Mouse (Mus musculus): Measurements from ENCODE around the gene Dpep1. TPM values are rescaled to one million over a fixed set of nuclear protein-coding genes. Genes with fewer than 3 reads are reported as not detected.

Gene Dpep1
- total RNA-seq, 2 experiments from 2014 or later = not detected

DNA sequence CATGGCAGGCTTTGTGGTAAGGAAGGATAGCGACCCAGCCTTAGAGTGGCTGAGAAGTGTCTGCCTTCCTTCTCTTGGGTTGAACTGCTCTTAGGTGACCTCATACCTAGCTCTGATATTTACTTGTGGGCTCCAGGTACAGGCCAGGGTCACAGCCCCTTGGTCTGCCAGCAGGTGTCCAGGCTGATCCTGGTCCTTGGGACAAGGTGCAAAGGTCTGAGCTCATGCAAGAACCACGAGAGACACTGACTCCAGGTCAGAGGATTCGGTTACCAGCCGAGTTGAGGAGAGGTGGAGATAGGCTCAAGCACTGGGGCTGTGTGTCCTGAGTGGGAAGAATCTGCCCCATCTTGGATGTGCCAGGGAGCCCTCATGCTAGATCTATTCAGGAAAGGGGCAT lies 58.3 kb downstream of the Dpep1 start:
- no peak for ATAC-seq (replicated peaks; ENCODE audit: poor library complexity, severe bottlenecking)

DNA sequence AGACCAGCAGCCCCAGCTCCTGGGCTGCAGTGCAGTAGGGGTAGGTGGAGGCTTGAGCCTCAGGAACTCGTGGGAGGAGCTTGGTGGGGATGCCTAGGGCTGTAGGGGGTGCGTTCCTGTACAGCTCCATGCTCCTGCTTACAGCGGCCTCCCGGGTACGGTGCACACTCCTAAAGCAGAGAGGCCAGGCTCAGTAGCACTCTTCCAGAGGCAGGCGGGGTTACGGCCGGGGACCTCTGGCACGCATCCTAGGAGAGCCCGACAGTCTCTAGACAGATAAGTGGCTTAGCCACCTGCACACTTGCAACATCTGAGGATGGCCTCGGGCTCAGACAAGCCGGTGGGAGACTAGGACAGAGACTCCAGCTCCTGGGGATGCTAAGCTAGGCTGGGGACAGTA lies 59.5 kb downstream of the Dpep1 start:
- no peak for ATAC-seq (replicated peaks; ENCODE audit: poor library complexity, severe bottlenecking)

DNA sequence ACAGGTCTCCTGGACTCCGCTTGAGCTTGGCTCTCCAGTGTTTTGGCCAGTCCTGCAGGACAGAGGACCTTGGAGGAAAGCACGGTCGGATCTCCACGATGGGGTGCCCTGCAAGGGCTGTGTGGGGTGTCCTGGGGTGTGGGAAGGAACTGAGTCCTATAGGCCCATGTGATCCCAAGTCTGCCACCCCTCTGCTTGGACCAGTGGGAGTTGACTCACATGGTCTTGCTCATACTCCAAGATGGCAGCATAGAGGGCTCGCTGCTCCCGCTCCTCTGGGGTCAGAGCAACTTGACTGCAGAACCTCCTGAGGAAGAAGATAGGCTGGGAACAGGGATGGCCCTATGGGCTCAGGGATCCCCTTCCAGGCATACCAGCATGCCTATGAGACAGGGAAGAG lies 61.7 kb downstream of the Dpep1 start:
- ATAC-seq (replicated peaks; ENCODE audit: poor library complexity, severe bottlenecking) = no peak

DNA sequence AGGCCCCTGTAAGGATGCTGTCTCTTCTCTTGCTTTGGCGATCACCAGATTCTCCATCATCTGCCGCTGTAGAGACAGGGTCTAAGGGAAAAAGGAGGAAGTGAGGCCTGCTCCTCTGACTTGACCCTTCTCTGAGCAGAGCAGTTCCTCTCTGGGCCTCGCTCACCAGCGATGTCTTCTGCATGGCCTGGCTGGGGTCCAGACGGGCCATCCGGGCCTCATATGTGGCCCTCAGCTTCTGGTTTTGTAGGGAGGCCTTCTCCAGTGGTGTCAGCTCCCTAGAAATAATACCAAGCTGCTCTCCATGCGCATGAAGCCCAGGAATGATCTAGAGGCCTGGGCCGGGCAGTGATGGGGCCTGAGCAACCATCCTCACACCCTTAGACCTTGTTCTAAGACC lies 62.6 kb downstream of the Dpep1 start:
- ATAC-seq (replicated peaks; ENCODE audit: poor library complexity, severe bottlenecking) = peak; percentile 75

DNA sequence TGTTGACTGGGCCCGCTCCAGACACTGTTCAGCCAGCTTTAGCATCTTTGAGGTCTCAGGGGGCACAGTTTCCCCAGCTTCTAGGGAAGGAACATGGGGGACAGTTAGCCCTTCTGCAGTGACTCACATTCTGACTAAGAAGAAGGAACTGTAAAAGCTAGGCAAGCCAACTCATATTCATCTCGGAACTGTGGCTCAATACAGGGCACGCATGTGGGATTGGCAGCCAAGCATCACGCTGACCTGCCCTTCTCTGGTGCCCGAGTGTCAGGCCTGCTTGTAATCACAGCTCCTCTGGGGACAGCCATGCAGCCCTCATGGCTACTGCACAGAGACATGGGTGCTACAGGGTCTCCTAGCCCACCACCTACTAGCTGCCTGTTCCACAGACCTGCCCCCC lies 64.9 kb downstream of the Dpep1 start:
- no peak for ATAC-seq (replicated peaks; ENCODE audit: poor library complexity, severe bottlenecking)

Other genes starting within 250 kb of the Dpep1 start
- 86.3 and 104 TPM in 2 replicates for gene Ankrd11, start 144.0 kb upstream of the Dpep1 start, total RNA-seq (2014; fragmentation: Nextera tagmentation)
- 63.3 and 63.9 TPM in 2 replicates for gene Ankrd11, start 144.0 kb upstream of the Dpep1 start, total RNA-seq (2017)
- 29.5 and 40.3 TPM in 2 replicates for gene Spg7, start 123.3 kb upstream of the Dpep1 start, total RNA-seq (2014; fragmentation: Nextera tagmentation)
- 47.3 and 65.5 TPM in 2 replicates for gene Spg7, start 123.3 kb upstream of the Dpep1 start, total RNA-seq (2017)
- gene Rpl13, start 83.9 kb upstream of the Dpep1 start, total RNA-seq (2014; fragmentation: Nextera tagmentation) = 1,716 and 2,163 TPM in 2 replicates
- 2,167 and 2,701 TPM in 2 replicates for gene Rpl13, start 83.9 kb upstream of the Dpep1 start, total RNA-seq (2017)
- gene Cpne7, start 68.9 kb upstream of the Dpep1 start, total RNA-seq (2014; fragmentation: Nextera tagmentation) = not detected in 2 replicates
- not detected in 2 replicates for gene Cpne7, start 68.9 kb upstream of the Dpep1 start, total RNA-seq (2017)
- not detected in 2 replicates for gene Sult5a1, start 27.9 kb upstream of the Dpep1 start, total RNA-seq (2014; fragmentation: Nextera tagmentation)
- gene Sult5a1, start 27.9 kb upstream of the Dpep1 start, total RNA-seq (2017) = not detected in 2 replicates
- 22.6 and 37.6 TPM in 2 replicates for gene Chmp1a, start 26.5 kb downstream of the Dpep1 start, total RNA-seq (2014; fragmentation: Nextera tagmentation)
- gene Chmp1a, start 26.5 kb downstream of the Dpep1 start, total RNA-seq (2017) = 28.3 and 35.4 TPM in 2 replicates
- gene Spata33, start 26.6 kb downstream of the Dpep1 start, total RNA-seq (2014; fragmentation: Nextera tagmentation) = 0.51 and 0.80 TPM in 2 replicates
- gene Spata33, start 26.6 kb downstream of the Dpep1 start, total RNA-seq (2017) = 0.36 and 0.39 TPM in 2 replicates
- gene Cdk10, start 38.6 kb downstream of the Dpep1 start, total RNA-seq (2014; fragmentation: Nextera tagmentation) = 26.7 and 54.5 TPM in 2 replicates
- 39.4 and 39.9 TPM in 2 replicates for gene Cdk10, start 38.6 kb downstream of the Dpep1 start, total RNA-seq (2017)
- gene Spata2l, start 50.0 kb downstream of the Dpep1 start, total RNA-seq (2014; fragmentation: Nextera tagmentation) = 1.5 and 3.9 TPM in 2 replicates
- gene Spata2l, start 50.0 kb downstream of the Dpep1 start, total RNA-seq (2017) = 1.0 and 4.3 TPM in 2 replicates
- 10.7 and 13.9 TPM in 2 replicates for gene Zfp276, start 68.0 kb downstream of the Dpep1 start, total RNA-seq (2014; fragmentation: Nextera tagmentation)
- 7.8 and 9.9 TPM in 2 replicates for gene Zfp276, start 68.0 kb downstream of the Dpep1 start, total RNA-seq (2017)
- 14.1 and 19.6 TPM in 2 replicates for gene Vps9d1, start 68.1 kb downstream of the Dpep1 start, total RNA-seq (2014; fragmentation: Nextera tagmentation)
- gene Vps9d1, start 68.1 kb downstream of the Dpep1 start, total RNA-seq (2017) = 11.9 and 20.8 TPM in 2 replicates
- gene Fanca, start 132.3 kb downstream of the Dpep1 start, total RNA-seq (2014; fragmentation: Nextera tagmentation) = 52.0 and 70.0 TPM in 2 replicates
- 30.2 and 39.5 TPM in 2 replicates for gene Fanca, start 132.3 kb downstream of the Dpep1 start, total RNA-seq (2017)
- gene Spire2, start 146.5 kb downstream of the Dpep1 start, total RNA-seq (2014; fragmentation: Nextera tagmentation) = not detected in 2 replicates
- 0.13 TPM in 1 of 2 replicates, not detected in the other for gene Spire2, start 146.5 kb downstream of the Dpep1 start, total RNA-seq (2017)
- 110 and 113 TPM in 2 replicates for gene Tcf25, start 187.5 kb downstream of the Dpep1 start, total RNA-seq (2014; fragmentation: Nextera tagmentation)
- gene Tcf25, start 187.5 kb downstream of the Dpep1 start, total RNA-seq (2017) = 194 and 224 TPM in 2 replicates
- gene Mc1r, start 220.9 kb downstream of the Dpep1 start, total RNA-seq (2014; fragmentation: Nextera tagmentation) = 0.28 TPM in 1 of 2 replicates, not detected in the other
- 0.05 TPM in 1 of 2 replicates, not detected in the other for gene Mc1r, start 220.9 kb downstream of the Dpep1 start, total RNA-seq (2017)
- not detected in 2 replicates for gene Tubb3, start 225.2 kb downstream of the Dpep1 start, total RNA-seq (2014; fragmentation: Nextera tagmentation)
- not detected in 2 replicates for gene Tubb3, start 225.2 kb downstream of the Dpep1 start, total RNA-seq (2017)
- gene Def8, start 237.3 kb downstream of the Dpep1 start, total RNA-seq (2014; fragmentation: Nextera tagmentation) = 55.6 and 58.3 TPM in 2 replicates
- 57.5 and 75.5 TPM in 2 replicates for gene Def8, start 237.3 kb downstream of the Dpep1 start, total RNA-seq (2017)

Measured in granulocyte monocyte progenitor cell, adult 5-6 weeks (primary cell).